Mouse (Mus musculus) heart, adult 10 weeks (tissue): ENCODE results near the gene Gm5965. TPM values are rescaled to one million over a fixed set of nuclear protein-coding genes. Genes with fewer than 3 reads are reported as not detected.

Experiments used
- polyA plus RNA-seq: library from polyadenylated mRNA; stranded (reverse); fragments of 350-450 nt; fragmentation: Illumina TruSeq; extraction: RNeasy Lipid Tissue Mini Kit (QIAGEN cat#74804); gene quantifications from one replicate; pipeline ENCODE4 v1.2.3, GENCODE M21; 2014; ENCODE audit warnings: low read depth, low replicate concordance

Gm5965 gene
- not detected for polyA plus RNA-seq

GRCm38 (mm10) chr16:88777596-88777995 lies at the start of gene Gm5965:
TSS of gene Gm5965 (plus strand) at chr16:88777896.

DNA sequence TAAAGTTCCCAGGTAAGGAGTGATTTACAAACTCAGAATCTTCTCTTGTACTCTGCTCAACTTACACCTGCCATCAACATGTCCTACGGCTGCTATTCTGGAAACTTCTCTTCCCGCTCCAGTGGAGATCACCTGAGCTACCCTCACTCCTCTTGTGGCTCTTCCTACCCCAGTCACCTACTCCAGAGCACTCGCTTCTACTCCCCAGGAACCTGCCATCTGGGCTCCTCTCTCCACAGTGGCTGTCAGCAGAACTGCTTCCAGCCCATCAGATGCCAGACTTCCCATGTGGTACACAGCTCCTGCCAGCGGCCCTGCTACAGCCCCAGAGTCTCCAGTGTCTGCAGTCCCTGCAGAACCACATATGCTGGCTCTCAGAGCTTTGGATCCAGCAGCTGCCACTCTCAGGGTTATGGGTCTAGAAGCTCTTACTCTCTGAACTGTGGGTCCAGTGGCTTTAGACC lies 48.9 kb upstream of the Gm5965 start, which contains the start of gene Krtap13-1:
Gene Krtap13-1, plus strand, starts transcription at position 51 of the 464 bp plus-strand sequence.

GRCm38 (mm10) chr16:88751535-88751934 lies 26.2 kb upstream of the Gm5965 start, which contains the start of gene Krtap13:
TSS of gene Krtap13 (minus strand) at chr16:88751635.

DNA sequence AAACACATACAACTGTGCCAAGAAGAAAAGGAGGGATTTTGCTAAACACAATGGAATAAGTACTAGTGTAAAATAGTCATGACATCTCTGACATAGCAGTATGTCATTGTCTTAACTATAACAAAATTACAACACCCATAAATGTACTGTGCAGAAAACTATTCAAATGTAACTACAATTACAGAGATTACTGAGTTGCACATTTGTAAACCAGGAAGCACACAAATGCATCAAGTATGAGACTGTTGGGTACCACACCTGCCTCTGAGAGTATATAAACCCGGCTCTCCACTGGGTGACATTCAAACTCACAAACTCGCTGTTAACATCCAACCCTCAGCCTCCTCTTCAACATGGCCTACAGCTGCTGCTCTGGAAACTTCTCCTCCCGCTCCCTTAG lies 19.1 kb upstream of the Gm5965 start, which contains the start of gene 2310034C09Rik:
Gene 2310034C09Rik, plus strand, starts transcription at position 301 of the 400 bp plus-strand sequence.

GRCm38 (mm10) chr16:88774106-88774505 lies 3.6 kb upstream of the Gm5965 start, which contains the start of gene 2310057N15Rik:
TSS of gene 2310057N15Rik (minus strand) at chr16:88774206.

DNA sequence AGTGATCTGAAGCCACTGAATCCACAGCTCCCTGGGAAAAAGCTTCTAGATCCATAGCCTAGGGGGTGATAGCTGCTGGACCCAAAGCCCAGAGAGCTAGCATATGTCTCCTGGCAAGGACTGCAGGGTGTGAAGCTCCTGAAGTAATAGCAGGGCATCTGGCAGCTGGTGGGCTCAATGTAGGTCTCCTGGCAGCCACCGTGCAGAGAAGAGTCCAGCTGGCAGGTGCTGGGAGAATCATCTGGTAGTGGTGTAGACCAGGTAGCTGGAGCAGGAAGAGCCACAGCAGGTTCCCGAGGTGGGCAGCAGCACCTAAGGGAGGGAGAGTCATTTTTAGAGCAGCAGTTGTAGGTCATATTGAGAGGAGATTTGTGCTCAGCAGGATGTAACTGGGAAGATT lies 34.1 kb downstream of the Gm5965 start, which contains the start of gene Gm20741:
Gene Gm20741, minus strand, starts transcription at position 394 of the 400 bp plus-strand sequence.

GRCm38 (mm10) chr16:88820066-88820465 lies 42.4 kb downstream of the Gm5965 start, which contains the start of gene Krtap15:
TSS of gene Krtap15 (plus strand) at chr16:88820215.

GRCm38 (mm10) chr16:88826095-88826652 lies 48.5 kb downstream of the Gm5965 start, which contains the start of gene Krtap14:
TSS of gene Krtap14 (minus strand) at chr16:88826145.

Other genes with a start within 250 kb of the Gm5965 start
- gene Cldn8, start 214.7 kb upstream of the Gm5965 start, polyA plus RNA-seq = not detected
- not detected for gene Krtap24-1, start 165.6 kb upstream of the Gm5965 start, polyA plus RNA-seq
- not detected for gene 2310079G19Rik, start 150.2 kb upstream of the Gm5965 start, polyA plus RNA-seq
- gene Krtap26-1, start 130.1 kb upstream of the Gm5965 start, polyA plus RNA-seq = not detected
- gene Krtap27-1, start 106.2 kb upstream of the Gm5965 start, polyA plus RNA-seq = not detected
- not detected for gene 2310061N02Rik, start 69.9 kb upstream of the Gm5965 start, polyA plus RNA-seq
- not detected for gene Krtap13-1, start 49.0 kb upstream of the Gm5965 start, polyA plus RNA-seq
- not detected for gene Krtap13, start 26.3 kb upstream of the Gm5965 start, polyA plus RNA-seq
- not detected for gene 2310034C09Rik, start 19.0 kb upstream of the Gm5965 start, polyA plus RNA-seq
- gene 2310057N15Rik, start 3.7 kb upstream of the Gm5965 start, polyA plus RNA-seq = not detected
- not detected for gene Gm20741, start 34.3 kb downstream of the Gm5965 start, polyA plus RNA-seq
- gene Krtap15, start 42.3 kb downstream of the Gm5965 start, polyA plus RNA-seq = not detected
- gene Krtap14, start 48.2 kb downstream of the Gm5965 start, polyA plus RNA-seq = not detected
- gene Krtap19-1, start 91.5 kb downstream of the Gm5965 start, polyA plus RNA-seq = not detected
- not detected for gene Krtap19-2, start 96.4 kb downstream of the Gm5965 start, polyA plus RNA-seq
- not detected for gene Krtap19-3, start 100.1 kb downstream of the Gm5965 start, polyA plus RNA-seq
- gene Krtap19-4, start 107.2 kb downstream of the Gm5965 start, polyA plus RNA-seq = not detected
- not detected for gene Krtap19-5, start 118.6 kb downstream of the Gm5965 start, polyA plus RNA-seq
- gene Krtap19-9b, start 154.4 kb downstream of the Gm5965 start, polyA plus RNA-seq = not detected
- gene Krtap16-3, start 185.0 kb downstream of the Gm5965 start, polyA plus RNA-seq = not detected
- gene Krtap22-2, start 232.9 kb downstream of the Gm5965 start, polyA plus RNA-seq = not detected
- gene Gm10229, start 237.4 kb downstream of the Gm5965 start, polyA plus RNA-seq = not detected